Mouse (Mus musculus) intestine, embryonic 15.5 days (tissue): ENCODE measurements around the gene Gabbr2. TPM values are rescaled to one million over a fixed set of nuclear protein-coding genes. Genes with fewer than 3 reads are reported as not detected.

ENCODE experiments used
- ATAC-seq: fragments of 200-750 bp; cut with Nextera tagmentation; 2 replicates; pipeline ENCODE4 v1.8.0; 2017; ENCODE audit warnings: moderate TSS enrichment, moderate library complexity
- H3K27ac ChIP-seq: fragments of 300-500 bp; sonication (generic); 2 replicates; pipeline ENCODE4 v1.5.1; 2015; ENCODE audit warnings: mild to moderate bottlenecking, inconsistent platforms
- H3K27me3 ChIP-seq: fragments of 300-500 bp; sonication (generic); replicated peaks from 2 replicates; pipeline ENCODE4 v1.6.1; 2015; ENCODE audit warnings: inconsistent platforms
- H3K36me3 ChIP-seq: fragments of 300-500 bp; sonication (generic); 2 replicates; pipeline ENCODE4 v1.6.1; 2015; ENCODE audit warnings: inconsistent platforms
- H3K4me1 ChIP-seq: fragments of 300-500 bp; sonication (generic); replicated peaks from 2 replicates; pipeline ENCODE4 v1.6.1; 2015; ENCODE audit warnings: inconsistent platforms
- H3K4me2 ChIP-seq: fragments of 300-500 bp; sonication (generic); replicated peaks from 2 replicates; pipeline ENCODE4 v1.6.1; 2015; ENCODE audit warnings: mild to moderate bottlenecking, inconsistent platforms
- H3K4me3 ChIP-seq: fragments of 300-500 bp; sonication (generic); replicated peaks from 2 replicates; pipeline ENCODE4 v1.5.1; 2015; ENCODE audit warnings: inconsistent platforms
- H3K9ac ChIP-seq: fragments of 300-500 bp; sonication (generic); 2 replicates; pipeline ENCODE4 v1.6.1; 2015; ENCODE audit warnings: inconsistent platforms
- H3K9me3 ChIP-seq: fragments of 300-500 bp; sonication (generic); 2 replicates; pipeline ENCODE4 v1.6.1; 2016; ENCODE audit warnings: inconsistent platforms
- WGBS: fragments of 180-500 bp; shearing (Covaris S2); methylation state at CpG from one replicate; pipeline ENCODE4 v1.1.7; 2015; 5-methylcytosine and 5-hydroxymethylcytosine counted together
- polyA plus RNA-seq: library from polyadenylated mRNA; unstranded; fragments of >200 nt; fragmentation: Nextera tagmentation; extraction: Ambion mirVana; gene quantifications from 2 replicates; pipeline ENCODE4 v1.2.1, GENCODE M21; 2015

The Gabbr2 gene
- polyA plus RNA-seq, 1 experiment from 2014 or later: 0.15 TPM

DNA sequence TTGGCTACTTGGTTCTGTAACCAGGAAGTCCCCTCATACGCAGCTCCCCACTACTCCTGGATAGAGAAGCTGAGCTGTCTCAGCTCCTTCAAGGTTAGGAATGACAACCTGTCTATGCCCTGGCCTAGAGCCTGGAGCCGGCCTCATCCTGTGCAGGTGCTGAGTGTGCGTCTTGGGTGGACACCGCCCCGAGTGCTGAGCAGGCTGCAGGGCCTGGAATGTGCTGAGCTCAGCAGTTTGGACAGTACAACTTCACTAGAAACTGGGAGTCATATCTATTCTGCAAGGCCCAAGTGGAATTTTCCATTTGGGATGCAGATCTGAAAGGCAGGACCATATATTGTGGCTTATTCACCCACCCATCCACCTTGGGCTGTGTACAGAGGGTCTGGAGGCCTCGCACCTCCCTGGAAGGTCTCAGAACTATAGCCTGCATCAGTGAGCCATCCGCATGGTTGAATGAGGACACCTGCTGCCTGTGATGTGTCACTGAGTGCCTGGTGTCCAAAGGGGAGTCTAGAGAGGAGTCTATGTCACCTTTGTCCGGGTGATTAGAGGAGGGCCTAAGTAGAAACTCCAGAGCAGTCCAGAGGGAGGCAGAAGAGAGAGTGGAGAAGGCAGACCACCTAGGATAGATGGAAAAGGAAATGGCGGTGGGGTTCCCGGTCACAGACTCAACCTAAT is 165.7 kb downstream of the Gabbr2 start:
- ATAC-seq: no peak
- no peak overlapping the region for H3K9ac ChIP-seq
- no peaks in the 10 kb centered on the region for H3K36me3 ChIP-seq
- no peak overlapping the region for H3K4me2 ChIP-seq
- no peak overlapping the region for H3K4me3 ChIP-seq
- 80% methylated on average over 10 of the region's 10 CpGs for WGBS
- no peaks in the 10 kb centered on the region for H3K27me3 ChIP-seq
- no peak overlapping the region for H3K27ac ChIP-seq
- no peaks in the 10 kb centered on the region for H3K9me3 ChIP-seq
- H3K4me1 ChIP-seq: no peaks in the 10 kb centered on the region

DNA sequence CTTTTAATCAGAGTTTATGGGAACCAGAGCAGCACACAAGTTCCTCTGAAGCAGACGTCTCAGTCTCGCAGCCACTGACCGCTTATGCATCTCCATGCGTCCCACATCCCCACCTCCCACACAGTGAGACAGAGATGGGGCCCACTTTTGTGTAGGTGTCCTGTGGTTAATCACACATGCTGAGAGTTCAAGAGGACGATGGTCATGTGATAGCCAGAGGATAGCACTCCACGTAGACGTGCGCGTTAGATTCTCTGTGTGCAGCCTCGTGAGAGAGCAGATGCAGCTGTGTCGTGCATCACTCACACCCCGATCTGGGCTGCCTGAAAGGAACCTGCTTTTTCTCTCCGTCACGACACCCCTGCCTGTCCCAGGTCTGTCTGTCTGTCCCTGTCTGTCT is 167.9 kb downstream of the Gabbr2 start:
- no peaks in the 10 kb centered on the region for H3K4me1 ChIP-seq
- 69% methylated on average over 14 of the region's 14 CpGs for WGBS

DNA sequence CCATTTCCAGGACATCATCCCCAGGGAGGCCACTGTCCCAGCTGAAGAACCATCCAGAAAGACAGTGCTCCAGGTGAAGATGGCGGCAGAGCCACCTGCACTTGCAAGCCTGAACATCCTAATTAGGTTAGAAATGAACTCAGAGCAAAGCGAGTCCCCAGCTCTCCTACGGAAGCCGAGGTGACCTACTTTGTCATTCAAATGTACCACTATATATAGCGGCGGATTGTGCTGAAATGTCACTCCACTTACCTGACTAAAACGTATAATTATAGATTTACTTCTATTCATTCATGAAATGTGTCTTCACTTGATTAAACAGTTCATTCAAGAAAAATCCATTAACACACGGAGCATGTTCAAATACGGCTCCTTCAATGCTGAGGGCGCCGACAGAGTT is 170.0 kb downstream of the Gabbr2 start:
- WGBS: 88% methylated on average over 11 of the region's 11 CpGs

More for the DNA sequence above, 167.9 kb downstream of the Gabbr2 start:
- no peak overlapping the region for H3K4me2 ChIP-seq
- no peaks in the 10 kb centered on the region for H3K36me3 ChIP-seq
- no peak overlapping the region for H3K27ac ChIP-seq
- no peak overlapping the region for H3K4me3 ChIP-seq
- no peak for ATAC-seq
- H3K9me3 ChIP-seq: no peaks in the 10 kb centered on the region
- no peak overlapping the region for H3K9ac ChIP-seq
- no peaks in the 10 kb centered on the region for H3K27me3 ChIP-seq

DNA sequence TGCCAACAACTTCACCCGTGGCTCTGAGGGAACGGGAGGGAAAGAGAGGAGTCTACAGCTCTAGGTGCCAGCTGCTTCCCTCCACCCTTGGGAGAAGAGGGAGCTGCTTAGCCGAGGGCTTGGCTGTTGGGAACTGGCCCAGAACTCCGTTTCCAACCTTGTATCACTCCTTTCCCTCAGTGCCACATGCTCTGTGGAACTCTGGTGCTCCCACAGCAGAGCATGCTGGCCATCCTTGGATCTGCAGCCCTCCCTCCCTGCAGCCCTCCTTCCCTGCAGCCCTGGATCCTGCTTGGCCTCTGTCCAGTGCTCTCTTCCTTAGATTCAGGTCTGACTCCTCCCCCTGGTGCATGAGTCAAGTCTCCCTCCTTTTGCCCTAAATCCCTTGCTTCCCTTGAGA is 176.7 kb downstream of the Gabbr2 start:
- no peak overlapping the region for H3K4me2 ChIP-seq
- ATAC-seq: no peak; the same call in 1 of the 2 replicates
- no peaks in the 10 kb centered on the region for H3K9me3 ChIP-seq
- no peak overlapping the region for H3K4me3 ChIP-seq
- no peaks in the 10 kb centered on the region for H3K36me3 ChIP-seq
- WGBS: 71% methylated on average over 4 of the region's 4 CpGs
- H3K27ac ChIP-seq: no peak overlapping the region
- H3K27me3 ChIP-seq: no peaks in the 10 kb centered on the region
- no peak overlapping the region for H3K9ac ChIP-seq
- no peaks in the 10 kb centered on the region for H3K4me1 ChIP-seq

More for the DNA sequence above, 170.0 kb downstream of the Gabbr2 start:
- Histone ChIP-seq H3K4me3 (no peak overlapping the region), H3K4me1 (no peaks in the 10 kb centered on the region), H3K27ac (no peak overlapping the region), H3K36me3 (no peaks in the 10 kb centered on the region), H3K9me3 (no peaks in the 10 kb centered on the region), H3K4me2 (no peak overlapping the region), H3K9ac (no peak overlapping the region), H3K27me3 (no peaks in the 10 kb centered on the region)
- ATAC-seq: no peak

DNA sequence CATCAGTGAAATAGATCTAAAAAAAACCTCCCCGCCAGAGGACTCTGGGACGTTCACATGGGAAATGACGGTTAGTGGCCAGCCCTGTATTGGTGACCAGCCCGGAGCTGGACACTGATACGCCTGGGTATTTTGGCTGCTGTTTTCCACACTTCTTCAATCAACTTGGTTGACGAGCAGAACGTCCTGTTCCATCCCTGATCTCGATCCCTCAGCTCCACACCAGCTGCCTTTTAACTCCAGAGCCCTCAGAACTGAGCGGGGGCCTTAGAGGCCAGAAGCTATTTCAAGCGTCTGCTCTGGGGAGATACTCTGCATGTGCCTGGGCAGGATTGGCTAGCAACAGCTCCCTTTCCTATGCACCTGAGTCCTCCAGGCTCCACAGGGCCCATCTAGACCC is 177.4 kb downstream of the Gabbr2 start:
- Histone ChIP-seq H3K4me1 (no peaks in the 10 kb centered on the region), H3K9ac (no peak overlapping the region), H3K36me3 (no peaks in the 10 kb centered on the region), H3K4me2 (no peak overlapping the region), H3K27me3 (no peaks in the 10 kb centered on the region), H3K27ac (no peak overlapping the region), H3K4me3 (no peak overlapping the region), H3K9me3 (no peaks in the 10 kb centered on the region)
- 83% methylated on average over 10 of the region's 10 CpGs for WGBS
- no peak for ATAC-seq

DNA sequence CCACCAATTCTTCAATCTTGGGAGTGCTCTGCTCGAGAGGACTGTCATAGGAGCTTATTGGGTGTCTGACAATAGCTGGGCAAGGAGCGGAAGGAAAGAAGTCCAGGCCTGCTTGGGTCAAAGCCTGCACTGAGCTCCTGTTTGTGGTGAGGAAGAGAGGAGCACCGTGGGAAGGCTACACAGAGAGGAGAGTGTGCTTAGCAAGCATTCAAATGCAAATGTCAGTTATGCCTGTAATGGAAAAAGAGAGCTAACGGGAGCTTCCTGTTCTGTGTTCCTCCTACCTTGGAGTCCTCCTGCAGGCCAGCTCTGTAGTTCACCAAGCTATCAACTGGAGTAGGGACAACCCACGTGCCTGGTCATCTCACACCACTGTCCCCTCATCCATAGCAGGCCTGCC is 180.5 kb downstream of the Gabbr2 start:
- H3K4me3 ChIP-seq: no peak overlapping the region
- ATAC-seq: no peak
- no peaks in the 10 kb centered on the region for H3K4me1 ChIP-seq
- no peaks in the 10 kb centered on the region for H3K9me3 ChIP-seq
- H3K9ac ChIP-seq: no peak overlapping the region
- H3K36me3 ChIP-seq: no peaks in the 10 kb centered on the region
- H3K4me2 ChIP-seq: no peak overlapping the region
- H3K27me3 ChIP-seq: no peaks in the 10 kb centered on the region
- no peak overlapping the region for H3K27ac ChIP-seq
- 78% methylated on average over 5 of the region's 5 CpGs for WGBS

DNA sequence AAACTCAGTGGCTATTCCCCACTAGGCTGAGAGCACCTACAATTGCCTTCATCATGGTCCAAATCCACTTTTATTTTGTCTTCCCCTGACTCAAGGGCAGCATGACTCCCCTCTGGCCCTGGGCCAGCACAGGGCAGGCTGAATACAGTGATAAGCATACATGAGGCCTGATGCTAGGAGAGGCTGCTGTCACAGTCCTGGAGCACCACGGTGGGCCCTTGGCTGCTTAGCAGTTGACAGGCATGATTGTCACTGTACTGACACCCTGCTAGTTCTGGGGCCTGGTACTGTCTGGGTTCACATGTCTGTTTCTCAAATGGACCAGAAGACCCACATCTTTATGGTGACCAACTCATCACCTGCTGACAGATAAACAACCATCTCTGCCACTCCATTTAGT is 184.8 kb downstream of the Gabbr2 start:
- no peak overlapping the region for H3K4me2 ChIP-seq
- H3K36me3 ChIP-seq: no peaks in the 10 kb centered on the region
- H3K4me3 ChIP-seq: no peak overlapping the region
- ATAC-seq: no peak
- 80% methylated on average over 1 of the region's 1 CpGs for WGBS
- H3K9me3 ChIP-seq: no peaks in the 10 kb centered on the region
- no peak overlapping the region for H3K9ac ChIP-seq
- no peaks in the 10 kb centered on the region for H3K4me1 ChIP-seq
- H3K27me3 ChIP-seq: no peaks in the 10 kb centered on the region
- H3K27ac ChIP-seq: no peak overlapping the region

DNA sequence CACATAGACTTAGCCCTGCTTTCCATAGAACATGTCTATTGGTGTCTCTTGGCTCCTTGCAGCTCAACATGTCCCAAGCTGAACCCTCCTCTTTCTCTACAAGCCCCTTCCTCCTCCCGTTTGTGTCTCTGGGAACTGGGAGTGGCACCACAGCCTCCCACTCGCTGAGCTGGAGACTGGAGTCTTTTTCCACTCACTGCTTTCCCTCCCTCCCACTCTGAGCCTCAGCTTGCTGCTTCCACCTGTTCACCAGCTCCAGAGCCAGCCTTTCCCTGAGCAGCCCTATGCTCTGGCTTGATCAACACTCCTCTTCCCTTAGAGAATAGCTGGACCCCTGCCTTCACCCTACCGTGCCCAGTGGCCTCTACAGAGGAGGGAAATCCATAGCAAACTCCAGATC is 185.8 kb downstream of the Gabbr2 start:
- WGBS: 56% methylated on average over 3 of the region's 3 CpGs

DNA sequence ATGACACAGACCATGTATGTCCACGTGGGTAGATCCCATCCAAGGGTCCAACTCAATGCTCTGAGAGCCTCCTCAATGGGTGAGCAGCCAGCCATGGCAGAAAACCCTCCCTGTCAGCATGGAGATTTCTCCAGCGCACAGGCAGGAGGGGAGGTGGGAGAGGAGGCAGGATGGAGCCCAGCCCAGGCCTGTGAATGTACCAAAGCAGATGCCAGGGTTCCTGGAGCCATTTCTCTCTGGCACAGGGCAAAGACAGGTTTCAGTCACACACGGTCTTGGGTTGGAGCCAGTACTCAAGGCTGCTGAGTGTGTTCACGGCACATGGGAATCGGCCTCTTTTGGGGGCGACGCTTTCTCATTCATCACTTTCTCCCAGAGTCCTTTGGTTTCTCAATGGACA is 189.3 kb downstream of the Gabbr2 start:
- no peak overlapping the region for H3K4me3 ChIP-seq

More for the DNA sequence above, 185.8 kb downstream of the Gabbr2 start:
- Histone ChIP-seq H3K9me3 (no peaks in the 10 kb centered on the region), H3K36me3 (no peaks in the 10 kb centered on the region), H3K4me2 (no peak overlapping the region), H3K4me1 (no peaks in the 10 kb centered on the region), H3K27ac (no peak overlapping the region), H3K4me3 (no peak overlapping the region), H3K27me3 (no peaks in the 10 kb centered on the region), H3K9ac (no peak overlapping the region)
- no peak for ATAC-seq

DNA sequence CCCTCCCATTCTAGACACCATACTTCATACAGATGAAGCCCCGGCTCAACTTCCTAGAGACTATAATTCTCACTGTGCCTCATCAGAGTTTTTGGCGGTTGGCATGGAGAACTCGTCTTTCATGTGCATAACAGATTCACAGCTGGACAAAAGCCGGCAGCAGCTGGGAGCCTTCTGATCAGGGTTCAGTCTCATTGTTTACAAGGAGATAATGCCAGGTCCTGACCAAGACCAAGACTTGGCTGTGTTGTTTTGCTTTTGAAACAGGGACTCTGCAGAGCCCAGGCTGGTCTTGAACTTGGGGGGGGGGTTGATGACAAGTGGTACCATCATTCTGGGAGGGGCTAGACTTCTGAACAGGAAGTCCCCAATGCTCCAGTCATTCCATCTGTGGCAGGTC is 191.8 kb downstream of the Gabbr2 start:
- no peak overlapping the region for H3K27ac ChIP-seq
- no peaks in the 10 kb centered on the region for H3K27me3 ChIP-seq
- 41% methylated on average over 4 of the region's 4 CpGs for WGBS
- no peak overlapping the region for H3K9ac ChIP-seq
- no peaks in the 10 kb centered on the region for H3K9me3 ChIP-seq
- no peak overlapping the region for H3K4me2 ChIP-seq
- ATAC-seq: no peak
- H3K4me1 ChIP-seq: no peaks in the 10 kb centered on the region
- no peaks in the 10 kb centered on the region for H3K36me3 ChIP-seq
- H3K4me3 ChIP-seq: no peak overlapping the region

More for the DNA sequence above, 189.3 kb downstream of the Gabbr2 start:
- no peaks in the 10 kb centered on the region for H3K36me3 ChIP-seq
- H3K4me2 ChIP-seq: no peak overlapping the region
- ATAC-seq: no peak
- H3K27ac ChIP-seq: no peak overlapping the region
- H3K9ac ChIP-seq: no peak overlapping the region
- no peaks in the 10 kb centered on the region for H3K4me1 ChIP-seq
- H3K9me3 ChIP-seq: no peaks in the 10 kb centered on the region
- 89% methylated on average over 7 of the region's 7 CpGs for WGBS
- no peaks in the 10 kb centered on the region for H3K27me3 ChIP-seq

DNA sequence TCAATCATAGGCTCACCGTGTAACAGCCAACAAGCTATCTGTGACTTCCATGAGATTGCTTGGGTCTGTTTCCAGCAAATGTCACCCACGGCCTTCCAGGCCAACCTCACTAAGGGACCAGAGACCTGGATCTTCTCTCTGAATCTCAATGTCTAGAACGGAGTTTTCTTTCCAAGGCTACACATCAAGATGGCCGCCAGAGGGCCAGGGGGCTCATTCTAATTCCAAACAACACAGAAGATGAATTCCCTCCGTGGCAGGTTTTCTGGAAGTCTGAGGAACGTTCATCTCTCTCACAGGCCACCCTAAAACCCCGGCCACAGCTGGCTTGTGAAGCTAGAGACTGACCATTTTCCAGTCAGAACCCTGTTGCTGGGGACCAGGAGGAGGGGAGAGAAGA is 196.0 kb downstream of the Gabbr2 start:
- Histone ChIP-seq H3K9me3 (no peaks in the 10 kb centered on the region), H3K4me3 (no peak overlapping the region), H3K4me1 (no peaks in the 10 kb centered on the region), H3K27me3 (no peaks in the 10 kb centered on the region), H3K36me3 (no peaks in the 10 kb centered on the region), H3K27ac (no peak overlapping the region), H3K4me2 (no peak overlapping the region), H3K9ac (no peak overlapping the region)
- ATAC-seq: no peak
- WGBS: 53% methylated on average over 7 of the region's 7 CpGs

DNA sequence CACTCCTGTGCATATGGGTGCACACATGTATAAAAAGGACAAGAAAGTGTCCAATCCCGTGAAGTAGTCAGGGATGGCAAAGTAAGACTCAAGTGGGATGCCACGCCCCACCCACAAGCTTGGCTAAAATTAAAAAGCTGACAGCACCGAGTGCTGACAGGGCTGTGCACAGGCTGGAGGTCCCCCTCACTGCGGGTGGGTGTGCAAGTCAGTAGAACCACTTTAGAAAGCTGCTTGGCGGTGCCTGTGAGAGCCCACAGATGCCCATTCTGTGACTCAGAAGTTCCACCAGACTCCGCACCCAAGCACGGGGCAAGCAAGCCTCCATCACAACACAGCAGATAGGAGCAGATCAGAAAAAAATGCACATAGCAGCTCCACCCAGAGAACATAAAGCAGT is 197.1 kb downstream of the Gabbr2 start:
- no peak overlapping the region for H3K4me2 ChIP-seq
- H3K36me3 ChIP-seq: no peaks in the 10 kb centered on the region
- no peaks in the 10 kb centered on the region for H3K27me3 ChIP-seq
- H3K27ac ChIP-seq: no peak overlapping the region
- no peak overlapping the region for H3K9ac ChIP-seq
- H3K4me3 ChIP-seq: no peak overlapping the region
- WGBS: 88% methylated on average over 7 of the region's 7 CpGs
- ATAC-seq: no peak
- H3K9me3 ChIP-seq: no peaks in the 10 kb centered on the region
- H3K4me1 ChIP-seq: no peaks in the 10 kb centered on the region

DNA sequence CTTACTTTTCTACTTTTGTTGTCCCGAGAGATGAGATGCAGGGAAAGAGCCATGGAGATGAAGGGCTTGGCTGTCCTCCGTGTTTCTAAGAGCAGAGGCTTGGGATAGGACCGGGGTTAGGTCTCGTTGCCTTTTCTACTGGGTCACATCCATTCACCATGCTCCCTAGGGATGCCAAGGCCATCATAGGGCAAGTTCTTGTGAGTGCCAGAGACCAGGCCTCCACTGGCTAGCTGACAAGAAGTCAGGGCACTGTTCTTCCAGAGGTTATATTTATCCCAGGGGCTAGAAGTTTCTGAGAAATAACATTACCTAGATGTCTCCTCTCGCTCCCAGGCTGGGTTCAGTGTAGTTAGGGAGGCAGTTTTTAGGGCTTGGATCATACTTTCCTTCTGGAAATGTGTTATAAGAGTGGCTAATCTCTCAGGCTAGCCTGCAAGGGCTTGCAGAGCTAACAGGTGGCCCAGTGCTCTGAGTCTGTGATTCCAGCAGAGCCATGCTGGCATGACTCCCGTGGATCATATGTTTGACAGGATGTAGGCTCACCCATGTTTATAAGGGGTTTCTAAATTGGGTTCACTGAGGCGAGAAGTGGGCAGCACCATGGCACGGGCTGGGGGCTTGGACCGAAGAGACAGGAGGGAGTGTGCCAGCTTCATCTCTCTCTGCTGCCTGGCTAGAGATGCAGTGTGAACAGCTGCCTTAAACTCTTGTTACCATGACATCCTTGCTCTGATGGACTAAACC is 199.2 kb downstream of the Gabbr2 start:
- WGBS: 87% methylated on average over 9 of the region's 9 CpGs
- H3K27me3 ChIP-seq: no peaks in the 10 kb centered on the region

More for the DNA sequence above, 199.2 kb downstream of the Gabbr2 start:
- no peak overlapping the region for H3K27ac ChIP-seq
- H3K4me3 ChIP-seq: no peak overlapping the region
- H3K9ac ChIP-seq: no peak overlapping the region
- H3K4me1 ChIP-seq: no peaks in the 10 kb centered on the region
- H3K36me3 ChIP-seq: no peaks in the 10 kb centered on the region
- no peak overlapping the region for H3K4me2 ChIP-seq
- no peaks in the 10 kb centered on the region for H3K9me3 ChIP-seq
- no peak for ATAC-seq
